Mouse (Mus musculus): ENCODE data around the gene Vmn1r231. TPM values are rescaled to one million over a fixed set of nuclear protein-coding genes. Genes with fewer than 3 reads are reported as not detected.
A peak's percentile ranks its signal among the peaks of the same experiment; 100 is the strongest.

Gene Vmn1r231
- not detected in 2 replicates for polyA plus RNA-seq (2014; fragmentation: Nextera tagmentation; extraction: Ambion mirVana)

DNA sequence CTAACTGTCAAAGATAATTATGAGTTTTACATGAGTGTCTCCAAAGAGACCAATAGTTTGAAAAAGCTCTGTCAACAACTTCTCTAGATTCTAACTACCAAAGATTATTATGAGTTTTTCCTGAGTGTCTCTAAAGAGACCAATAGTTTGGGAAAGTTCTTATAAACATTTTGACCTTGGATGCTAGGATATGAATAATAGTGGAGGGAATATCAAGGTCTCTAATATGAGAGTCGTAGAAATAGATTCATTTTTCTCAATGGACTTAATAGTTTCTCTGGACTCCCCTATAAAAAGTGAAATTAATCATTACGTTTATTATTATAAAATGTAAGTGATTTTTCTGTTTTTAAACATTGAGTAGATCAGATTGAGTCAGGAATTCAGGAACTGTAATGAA lies at the start of gene Vmn1r231:
Vmn1r231 (minus strand) TSS at position 101 of the 400 bp plus-strand sequence.
- H3K9ac ChIP-seq (ENCODE audit: low read length), result no peak within 1 kb of the TSS
- H3K27me3 ChIP-seq (ENCODE audit: control insufficient read depth, insufficient read depth, low read length), result no peaks in the 10 kb centered on the region
- H3K4me3 ChIP-seq (ENCODE audit: control insufficient read depth in 1 of 2, insufficient read depth in 1 of 2, low read depth in 1 of 2, low read length in 2 of 2), result no peak within 1 kb of the TSS
- H3K9me3 ChIP-seq (ENCODE audit: control insufficient read depth, low read length), result no peaks in the 10 kb centered on the region
- H3K4me1 ChIP-seq (ENCODE audit: control insufficient read depth in 2 of 2, insufficient read depth in 2 of 2, low read length in 2 of 2), result no peaks in the 10 kb centered on the region
- ATAC-seq (ENCODE audit: insufficient number of reproducible peaks, insufficient read depth, low FRiP score, low read depth), result no peak
- no peak within 1 kb of the TSS for H3K27ac ChIP-seq (replicated peaks in 1 of 2; ENCODE audit: control insufficient read depth in 1 of 2, insufficient read depth in 1 of 2, low read depth in 2 of 2, low read length in 2 of 2)
- H3K4me2 ChIP-seq (ENCODE audit: low read length), result no peak within 1 kb of the TSS
- H3K36me3 ChIP-seq (ENCODE audit: control insufficient read depth, insufficient read depth, low read length), result no peaks in the 10 kb centered on the region
- WGBS, result 41% methylated on average over 2 of the region's 2 CpGs

DNA sequence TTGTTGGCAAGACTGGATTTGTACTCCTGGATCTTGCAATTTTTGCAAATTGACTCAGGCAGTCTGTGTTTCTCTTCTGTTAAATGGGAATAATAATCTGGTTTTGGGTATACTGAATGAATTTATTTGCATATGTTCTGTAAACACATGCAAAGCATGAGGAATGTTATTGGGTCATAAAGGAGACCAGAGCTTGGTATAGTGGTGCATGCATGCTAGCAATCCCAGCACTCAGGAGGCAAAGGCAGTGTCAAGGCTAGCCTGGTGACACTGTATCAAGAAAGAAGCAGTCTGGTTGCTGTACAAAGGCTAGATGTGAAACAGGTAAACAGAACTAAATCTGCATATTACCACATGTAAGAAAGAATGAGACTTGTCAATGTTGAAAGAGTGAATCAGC lies 41.7 kb upstream of the Vmn1r231 start:
- Histone ChIP-seq H3K27ac (replicated peaks in 1 of 2; ENCODE audit: control insufficient read depth in 1 of 2, insufficient read depth in 1 of 2, low read depth in 2 of 2, low read length in 2 of 2) (peak overlapping the region in 1 of 2 experiments; percentile 96; a peak in 1 of 4 replicates), H3K4me1 (ENCODE audit: control insufficient read depth in 2 of 2, insufficient read depth in 2 of 2, low read length in 2 of 2) (peaks cover 0 to 37% of the 10 kb centered on the region in 2 experiments; a peak in 2 of 4 replicates), H3K4me3 (ENCODE audit: control insufficient read depth in 1 of 2, insufficient read depth in 1 of 2, low read depth in 1 of 2, low read length in 2 of 2) (peak overlapping the region; percentile 62 to 75; a peak in 3 of 4 replicates), H3K9ac (ENCODE audit: low read length) (peak overlapping the region; percentile 80), H3K36me3 (ENCODE audit: control insufficient read depth, insufficient read depth, low read length) (peaks cover 9% of the 10 kb centered on the region), H3K27me3 (ENCODE audit: control insufficient read depth, insufficient read depth, low read length) (no peaks in the 10 kb centered on the region), H3K9me3 (ENCODE audit: control insufficient read depth, low read length) (no peaks in the 10 kb centered on the region), H3K4me2 (ENCODE audit: low read length) (peak overlapping the region; percentile 82)
- ATAC-seq (ENCODE audit: insufficient number of reproducible peaks, insufficient read depth, low FRiP score, low read depth), result no peak

DNA sequence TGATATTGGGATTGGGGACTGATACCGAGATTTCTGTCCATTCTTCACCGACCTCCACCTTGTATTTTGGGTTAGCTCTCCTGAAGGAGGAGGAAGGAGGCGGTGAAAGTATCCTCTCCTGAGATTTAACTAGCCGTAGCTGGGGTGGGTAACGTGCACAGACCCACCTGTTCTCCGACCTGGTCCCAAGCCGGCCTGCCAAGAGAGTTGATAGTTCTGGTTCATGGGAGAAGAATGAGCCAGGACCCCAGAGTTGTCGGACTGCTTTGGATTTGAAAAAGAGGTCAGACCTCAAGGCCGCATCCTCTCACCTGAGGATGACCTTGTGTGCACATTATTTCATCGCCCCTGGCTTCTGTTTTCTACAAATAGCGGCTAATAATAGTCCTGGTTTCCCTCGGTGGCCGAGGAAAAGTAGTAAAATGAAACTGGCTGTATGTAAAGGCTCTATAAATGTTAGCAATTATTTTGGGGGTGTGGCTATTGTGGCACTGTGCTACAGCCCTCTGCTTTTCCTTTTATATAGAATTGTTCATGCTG lies 41.2 kb upstream of the Vmn1r231 start:
- under 1% methylated on average over 13 of the region's 13 CpGs for WGBS
- H3K36me3 ChIP-seq (ENCODE audit: control insufficient read depth, insufficient read depth, low read length), result peaks cover 3% of the 10 kb centered on the region; the same call in 1 of the 2 replicates
- peaks cover 0 to 37% of the 10 kb centered on the region in 2 experiments; a peak in 2 of 4 replicates for H3K4me1 ChIP-seq (ENCODE audit: control insufficient read depth in 2 of 2, insufficient read depth in 2 of 2, low read length in 2 of 2)
- H3K4me2 ChIP-seq (ENCODE audit: low read length), result peak overlapping the region; percentile 82
- no peaks in the 10 kb centered on the region for H3K9me3 ChIP-seq (ENCODE audit: control insufficient read depth, low read length)
- no peaks in the 10 kb centered on the region for H3K27me3 ChIP-seq (ENCODE audit: control insufficient read depth, insufficient read depth, low read length)
- peak overlapping the region; percentile 62 to 75 for H3K4me3 ChIP-seq (ENCODE audit: control insufficient read depth in 1 of 2, insufficient read depth in 1 of 2, low read depth in 1 of 2, low read length in 2 of 2)
- ATAC-seq (ENCODE audit: insufficient number of reproducible peaks, insufficient read depth, low FRiP score, low read depth), result no peak
- peak overlapping the region; percentile 80 for H3K9ac ChIP-seq (ENCODE audit: low read length)
- H3K27ac ChIP-seq (replicated peaks in 1 of 2; ENCODE audit: control insufficient read depth in 1 of 2, insufficient read depth in 1 of 2, low read depth in 2 of 2, low read length in 2 of 2), result peak overlapping the region; percentile 93 to 96

DNA sequence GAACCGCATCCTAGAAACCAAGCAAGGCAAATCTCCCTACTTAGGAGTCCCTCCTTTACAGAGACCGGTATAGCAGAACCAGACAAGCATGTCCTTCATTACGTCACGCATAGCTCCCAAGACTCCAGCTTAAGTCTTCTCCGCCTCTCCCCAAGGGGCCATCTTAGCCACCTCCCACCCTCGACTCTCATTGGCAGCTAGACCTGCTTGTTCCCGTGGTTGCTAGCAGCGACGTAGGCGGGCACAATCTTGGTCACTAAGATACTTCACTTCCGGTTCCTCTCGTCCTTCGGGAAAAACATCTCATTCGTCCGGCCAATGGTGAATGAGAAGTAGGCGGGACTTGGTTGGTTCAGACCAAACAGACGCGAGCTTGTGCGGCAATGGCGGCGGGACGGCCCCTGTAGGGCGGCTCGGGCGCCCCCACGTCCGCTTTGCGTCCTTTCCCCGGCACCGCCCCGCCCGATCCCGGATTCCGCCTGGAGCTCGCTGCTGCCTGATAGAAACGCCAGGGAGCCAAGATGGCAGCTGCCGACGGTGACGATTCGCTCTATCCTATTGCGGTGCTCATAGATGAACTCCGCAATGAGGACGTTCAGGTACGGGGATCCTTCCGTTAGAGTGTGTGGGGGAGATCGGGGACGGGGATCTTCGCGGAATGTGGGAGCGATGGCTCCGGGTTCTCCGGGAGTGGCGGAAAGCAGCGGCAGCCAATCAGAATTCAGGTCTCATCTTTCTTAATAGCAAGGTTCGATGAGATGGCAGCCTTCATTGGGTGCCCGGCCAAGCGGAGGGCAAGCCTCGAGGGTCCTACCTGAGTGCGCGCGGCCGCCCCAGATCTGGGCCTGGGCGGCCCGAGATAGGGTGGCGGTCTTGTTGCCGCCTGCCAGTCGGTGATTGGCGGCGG lies 40.3 kb upstream of the Vmn1r231 start, which contains the start of gene Ppp2r1a:
Ppp2r1a (plus strand) TSS at position 327 of the 907 bp plus-strand sequence.
- no peaks in the 10 kb centered on the region for H3K9me3 ChIP-seq (ENCODE audit: control insufficient read depth, low read length)
- peaks cover 0 to 37% of the 10 kb centered on the region in 2 experiments; a peak in 2 of 4 replicates for H3K4me1 ChIP-seq (ENCODE audit: control insufficient read depth in 2 of 2, insufficient read depth in 2 of 2, low read length in 2 of 2)
- H3K9ac ChIP-seq (ENCODE audit: low read length), result peak within 1 kb of the TSS; percentile 80
- peak within 1 kb of the TSS; percentile 82 for H3K4me2 ChIP-seq (ENCODE audit: low read length)
- H3K27me3 ChIP-seq (ENCODE audit: control insufficient read depth, insufficient read depth, low read length), result no peaks in the 10 kb centered on the region
- peak within 1 kb of the TSS; percentile 62 to 75 for H3K4me3 ChIP-seq (ENCODE audit: control insufficient read depth in 1 of 2, insufficient read depth in 1 of 2, low read depth in 1 of 2, low read length in 2 of 2)
- WGBS, result under 1% methylated on average over 69 of the region's 69 CpGs
- H3K36me3 ChIP-seq (ENCODE audit: control insufficient read depth, insufficient read depth, low read length), result no peaks in the 10 kb centered on the region
- peak within 1 kb of the TSS; percentile 93 to 96 for H3K27ac ChIP-seq (replicated peaks in 1 of 2; ENCODE audit: control insufficient read depth in 1 of 2, insufficient read depth in 1 of 2, low read depth in 2 of 2, low read length in 2 of 2)
- ATAC-seq (ENCODE audit: insufficient number of reproducible peaks, insufficient read depth, low FRiP score, low read depth), result peak; percentile 98

DNA sequence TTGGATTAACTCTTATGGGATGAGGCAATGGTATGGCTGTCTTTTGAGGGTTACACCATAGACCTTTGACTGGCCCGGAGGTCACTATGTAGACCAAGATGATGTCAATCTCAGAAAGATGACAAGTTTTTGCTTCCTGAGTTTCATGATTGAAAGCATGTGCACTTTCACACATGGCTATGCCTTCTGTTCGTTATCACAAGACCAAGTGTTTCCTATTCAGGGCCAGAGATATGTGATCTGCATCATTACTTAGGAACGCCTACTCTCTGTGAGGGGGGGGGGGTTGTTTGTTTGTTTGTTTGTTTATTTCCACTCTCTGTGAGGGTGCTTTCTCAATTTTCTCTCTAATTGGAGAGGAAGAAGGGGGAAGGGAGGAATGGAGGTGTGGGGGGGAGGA lies 39.3 kb upstream of the Vmn1r231 start:
- Histone ChIP-seq H3K9me3 (ENCODE audit: control insufficient read depth, low read length) (no peaks in the 10 kb centered on the region), H3K4me1 (ENCODE audit: control insufficient read depth in 2 of 2, insufficient read depth in 2 of 2, low read length in 2 of 2) (peaks cover 0 to 27% of the 10 kb centered on the region in 2 experiments; a peak in 2 of 4 replicates), H3K4me3 (ENCODE audit: control insufficient read depth in 1 of 2, insufficient read depth in 1 of 2, low read depth in 1 of 2, low read length in 2 of 2) (peak overlapping the region; percentile 56 to 57), H3K9ac (ENCODE audit: low read length) (peak overlapping the region; percentile 76), H3K36me3 (ENCODE audit: control insufficient read depth, insufficient read depth, low read length) (no peaks in the 10 kb centered on the region), H3K27ac (replicated peaks in 1 of 2; ENCODE audit: control insufficient read depth in 1 of 2, insufficient read depth in 1 of 2, low read depth in 2 of 2, low read length in 2 of 2) (peak overlapping the region; percentile 91 to 93), H3K27me3 (ENCODE audit: control insufficient read depth, insufficient read depth, low read length) (no peaks in the 10 kb centered on the region), H3K4me2 (ENCODE audit: low read length) (peak overlapping the region; percentile 62)
- 44% methylated on average over 3 of the region's 3 CpGs for WGBS
- ATAC-seq (ENCODE audit: insufficient number of reproducible peaks, insufficient read depth, low FRiP score, low read depth), result no peak

DNA sequence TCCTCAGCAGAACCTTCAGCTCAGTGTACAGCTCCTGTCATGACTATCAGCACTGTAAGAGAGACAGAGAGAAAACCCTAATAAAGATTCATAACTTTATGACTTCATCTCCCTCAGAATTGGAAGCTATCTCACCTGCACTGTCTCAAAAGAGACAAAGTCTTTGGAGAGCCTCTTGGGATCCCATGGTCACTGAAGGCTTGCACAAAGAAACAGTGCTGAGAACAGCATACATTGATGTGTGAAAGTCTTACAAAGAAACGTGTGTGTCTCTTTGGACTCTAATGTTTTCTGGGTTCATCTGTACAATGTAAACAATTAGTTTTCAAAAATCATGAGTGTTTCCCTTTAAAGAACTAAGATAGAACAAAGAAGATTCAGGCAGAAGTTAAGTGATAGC lies 14.7 kb upstream of the Vmn1r231 start, which contains the start of gene Vmn1r232:
Vmn1r232 (minus strand) TSS at position 101 of the 400 bp plus-strand sequence.
- ATAC-seq (ENCODE audit: insufficient number of reproducible peaks, insufficient read depth, low FRiP score, low read depth), result no peak
- Histone ChIP-seq H3K4me1 (ENCODE audit: control insufficient read depth in 2 of 2, insufficient read depth in 2 of 2, low read length in 2 of 2) (no peaks in the 10 kb centered on the region), H3K27me3 (ENCODE audit: control insufficient read depth, insufficient read depth, low read length) (no peaks in the 10 kb centered on the region), H3K4me2 (ENCODE audit: low read length) (no peak within 1 kb of the TSS), H3K4me3 (ENCODE audit: control insufficient read depth in 1 of 2, insufficient read depth in 1 of 2, low read depth in 1 of 2, low read length in 2 of 2) (no peak within 1 kb of the TSS), H3K36me3 (ENCODE audit: control insufficient read depth, insufficient read depth, low read length) (no peaks in the 10 kb centered on the region), H3K9ac (ENCODE audit: low read length) (no peak within 1 kb of the TSS), H3K27ac (replicated peaks in 1 of 2; ENCODE audit: control insufficient read depth in 1 of 2, insufficient read depth in 1 of 2, low read depth in 2 of 2, low read length in 2 of 2) (no peak within 1 kb of the TSS), H3K9me3 (ENCODE audit: control insufficient read depth, low read length) (no peaks in the 10 kb centered on the region)
- 37% methylated on average over 1 of the region's 1 CpGs for WGBS

DNA sequence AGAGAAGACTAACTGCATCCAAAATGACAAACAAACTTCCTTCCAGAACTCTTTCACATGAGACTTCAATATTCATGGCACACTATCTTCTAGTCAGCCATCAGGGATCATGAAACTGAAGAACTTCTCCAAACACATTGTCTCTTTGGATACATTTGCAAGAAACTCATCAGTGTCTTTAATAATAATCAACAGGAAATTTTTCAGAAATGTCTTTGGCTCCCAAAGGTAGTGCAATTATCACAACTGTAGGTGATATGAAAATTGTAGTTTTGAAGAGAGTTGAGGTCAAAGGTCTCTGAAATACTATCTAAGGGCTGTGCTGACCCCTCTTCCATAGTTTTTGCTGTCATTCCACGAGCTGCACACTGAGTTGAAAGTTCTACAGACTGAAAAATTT lies 64.7 kb downstream of the Vmn1r231 start, which contains the start of gene Vmn1r230:
Vmn1r230 (plus strand) TSS at position 301 of the 400 bp plus-strand sequence.
- no peak for ATAC-seq (ENCODE audit: insufficient number of reproducible peaks, insufficient read depth, low FRiP score, low read depth)
- no peaks in the 10 kb centered on the region for H3K36me3 ChIP-seq (ENCODE audit: control insufficient read depth, insufficient read depth, low read length)
- H3K9ac ChIP-seq (ENCODE audit: low read length), result no peak within 1 kb of the TSS
- no peak within 1 kb of the TSS for H3K4me2 ChIP-seq (ENCODE audit: low read length)
- no peaks in the 10 kb centered on the region for H3K9me3 ChIP-seq (ENCODE audit: control insufficient read depth, low read length)
- no peaks in the 10 kb centered on the region for H3K27me3 ChIP-seq (ENCODE audit: control insufficient read depth, insufficient read depth, low read length)
- H3K4me1 ChIP-seq (ENCODE audit: control insufficient read depth in 2 of 2, insufficient read depth in 2 of 2, low read length in 2 of 2), result no peaks in the 10 kb centered on the region
- H3K4me3 ChIP-seq (ENCODE audit: control insufficient read depth in 1 of 2, insufficient read depth in 1 of 2, low read depth in 1 of 2, low read length in 2 of 2), result no peak within 1 kb of the TSS
- H3K27ac ChIP-seq (replicated peaks in 1 of 2; ENCODE audit: control insufficient read depth in 1 of 2, insufficient read depth in 1 of 2, low read depth in 2 of 2, low read length in 2 of 2), result no peak within 1 kb of the TSS
- WGBS, result 20% methylated on average over 1 of the region's 1 CpGs
